Comparison of ENCODE assay signal across 9 mouse cellular contexts in genomic region chr4:140283398-140283797, GRCm38 (mm10). TPM values are rescaled to one million over a fixed set of nuclear protein-coding genes. Genes with fewer than 3 reads are reported as not detected.
DNase-seq lines count a peak whose midpoint lies in the region; ATAC-seq lines count a peak whose summit lies in the region.
"Had no signal": no experiment of that assay in that cellular context is flagged by ENCODE, and none has a peak within 500 bp of the region (broad histone marks: within the 10 kb centered on the region; RNA-seq: fewer than 3 reads in every experiment).

No protein-coding gene starts in this region.

- no peaks in the 10 kb centered on the region for H3K27me3 ChIP-seq in neural tube, embryonic 15.5 days (replicated peaks)
- H3K27me3 ChIP-seq: limb, embryonic 12.5 days had no signal

- DNase-seq in neural tube, embryonic 10.5 days (ENCODE audit: extremely low spot score, low spot score) = peak; percentile 58
- DNase-seq in adrenal gland, postnatal 14 days = peak; percentile 81
- DNase-seq in kidney, postnatal 14 days = peak; percentile 70
- peak; percentile 66 for DNase-seq in retina, embryonic 14.5 days (ENCODE audit: low spot score)
- DNase-seq in left cerebral cortex, adult 8-10 months (ENCODE audit: low spot score in 2 of 2) = no peak
- DNase-seq in cerebellum, adult 18-20 months = no peak

- H3K9ac ChIP-seq in neural tube, embryonic 15.5 days (replicated peaks) = no peak overlapping the region
- H3K9ac ChIP-seq: limb, embryonic 12.5 days had no signal

- peaks cover 11% of the 10 kb centered on the region for H3K4me1 ChIP-seq in neural tube, embryonic 15.5 days
- H3K4me1 ChIP-seq: limb, embryonic 12.5 days had no signal

- H3K36me3 ChIP-seq in neural tube, embryonic 15.5 days = no peaks in the 10 kb centered on the region
- H3K36me3 ChIP-seq: limb, embryonic 12.5 days had no signal

- H3K4me3 ChIP-seq in neural tube, embryonic 15.5 days (replicated peaks) = no peak overlapping the region
- H3K4me3 ChIP-seq: limb, embryonic 12.5 days had no signal

- no peak overlapping the region for H3K4me2 ChIP-seq in neural tube, embryonic 15.5 days
- H3K4me2 ChIP-seq: limb, embryonic 12.5 days had no signal

- ATAC-seq in neural tube, embryonic 15.5 days (ENCODE audit: low FRiP score) = no peak
- no peak for ATAC-seq in erythroid progenitor cell, adult 5-6 weeks (replicated peaks; ENCODE audit: low FRiP score, poor library complexity, severe bottlenecking)

- WGBS in neural tube, embryonic 15.5 days = 18% methylated on average over 2 of the region's 2 CpGs

- H3K27ac ChIP-seq in neural tube, embryonic 15.5 days (replicated peaks) = no peak overlapping the region
- H3K27ac ChIP-seq: limb, embryonic 12.5 days had no signal

- no peaks in the 10 kb centered on the region for H3K9me3 ChIP-seq in neural tube, embryonic 15.5 days (replicated peaks)

RNA-seq across cellular contexts. Expression of gene Igsf21, which starts 36.8 kb away (rescaled TPM):
- 99.6 and 116 TPM in 2 replicates for polyA plus RNA-seq in neural tube, embryonic 15.5 days (2015; fragmentation: Nextera tagmentation; extraction: Ambion mirVana)
- total RNA-seq in adrenal gland, postnatal 14 days (2021) = 4.8 and 7.0 TPM in 2 replicates
- total RNA-seq in erythroid progenitor cell, adult 5-6 weeks (2015; ENCODE audit: low replicate concordance) = not detected in 2 replicates
- total RNA-seq in erythroid progenitor cell, adult 5-6 weeks (2017; ENCODE audit: low replicate concordance) = not detected in 2 replicates
- 10 to 100 TPM; 72.2 to 82.7 (median 76.7) TPM for total RNA-seq in left cerebral cortex, adult 8-10 months (2022)
- polyA plus RNA-seq: limb, embryonic 12.5 days had no signal

Comparison
In these comparisons a context has a peak if more than half of its experiments do, and no peak if none do; other contexts are left out.
1. DNase-seq: peak in neural tube, embryonic 10.5 days (single experiment), adrenal gland, postnatal 14 days (single experiment), kidney, postnatal 14 days (single experiment) and retina, embryonic 14.5 days (single experiment); none in left cerebral cortex, adult 8-10 months (0 of 2) and cerebellum, adult 18-20 months (0 of 2).